In genomic region chr11:62558961-62559646, GRCm38 (mm10) we compare ENCODE assay signal across 10 mouse cellular contexts. TPM values are rescaled to one million over a fixed set of nuclear protein-coding genes. Genes with fewer than 3 reads are reported as not detected.
DNase-seq lines count a peak whose midpoint lies in the region; ATAC-seq lines count a peak whose summit lies in the region.
"Had no signal": no experiment of that assay in that cellular context is flagged by ENCODE, and none has a peak within 500 bp of the region (broad histone marks: within the 10 kb centered on the region; RNA-seq: fewer than 3 reads in every experiment).

No protein-coding gene starts in this region.

- H3K4me2 ChIP-seq in kidney, embryonic 14.5 days (replicated peaks; ENCODE audit: low read depth, low read length): no peak overlapping the region

- 28% methylated on average over 6 of the region's 6 CpGs for WGBS in kidney, embryonic 14.5 days

- no peak overlapping the region for H3K4me3 ChIP-seq in kidney, embryonic 14.5 days (ENCODE audit: low read length)

- no peaks in the 10 kb centered on the region for H3K27me3 ChIP-seq in kidney, embryonic 14.5 days (ENCODE audit: control insufficient read depth, insufficient read depth, low read length)

- DNase-seq in cerebellum, adult 9-10 months: peak; percentile 27
- no peak for DNase-seq in cerebellum, adult 18-20 months
- peak; percentile 75 for DNase-seq in 3T3-L1 (ENCODE audit: low read depth, low spot score)
- DNase-seq in gastrocnemius, adult 8-10 months (ENCODE audit: low spot score in 2 of 2): peak; percentile 84 to 89
- no peak for DNase-seq in left cerebral cortex, adult 18-20 months (ENCODE audit: low spot score in 2 of 2)
- DNase-seq in spleen, adult 18-20 months: no peak
- no peak for DNase-seq in neural tube, embryonic 10.5 days (ENCODE audit: extremely low spot score, low spot score)
- DNase-seq: left cerebral cortex, postnatal 4 days had no signal

- H3K36me3 ChIP-seq in kidney, embryonic 14.5 days (ENCODE audit: control insufficient read depth, insufficient read depth, low read length): peaks cover 14% of the 10 kb centered on the region; the same call in 1 of the 2 replicates

- 0 out of 2 replicates have a peak, but pooled peaks have one; percentile 25 for ATAC-seq in kidney, embryonic 14.5 days (ENCODE audit: low FRiP score, low TSS enrichment)
- ATAC-seq: forebrain, embryonic 14.5 days had no signal

- 0 out of 2 replicates have a peak overlapping the region, but pooled peaks have one; percentile 13 for H3K9ac ChIP-seq in kidney, embryonic 14.5 days (ENCODE audit: low read depth, low read length)

- H3K27ac ChIP-seq in kidney, embryonic 14.5 days (ENCODE audit: low read depth, low read length): no peak overlapping the region

- H3K4me1 ChIP-seq in kidney, embryonic 14.5 days (ENCODE audit: control insufficient read depth, insufficient read depth, low read length): peaks cover 17% of the 10 kb centered on the region

- H3K9me3 ChIP-seq in kidney, embryonic 14.5 days (ENCODE audit: control insufficient read depth, low read length): no peaks in the 10 kb centered on the region

RNA-seq across cellular contexts. Expression of gene Ubb, which starts 8.1 kb away (rescaled TPM):
- 100 to 1,000 TPM; 864 to 966 (median 933) TPM for total RNA-seq in gastrocnemius, adult 8-10 months (2022)
- polyA plus RNA-seq in kidney, embryonic 14.5 days (2014; fragmentation: Nextera tagmentation; extraction: Ambion mirVana): 3,178 and 3,504 TPM in 2 replicates
- total RNA-seq in left cerebral cortex, adult 18-20 months (2021): 1,000 to 10,000 TPM; 1,699 to 1,805 TPM

RNA-seq across cellular contexts. Expression of gene Trpv2, which starts 15.2 kb away (rescaled TPM):
- total RNA-seq in gastrocnemius, adult 8-10 months (2022): 1 to 10 TPM in 2 of 4 experiments, under 1 TPM in 2; 0.46 to 1.3 (median 0.95) TPM
- 1.2 and 1.4 TPM in 2 replicates for polyA plus RNA-seq in kidney, embryonic 14.5 days (2014; fragmentation: Nextera tagmentation; extraction: Ambion mirVana)
- total RNA-seq in left cerebral cortex, adult 18-20 months (2021): 10 to 100 TPM; 21.1 to 21.2 TPM

RNA-seq across cellular contexts. Expression of gene Cenpv, which starts 20.0 kb away (rescaled TPM):
- total RNA-seq in gastrocnemius, adult 8-10 months (2022): 10 to 100 TPM; 14.0 to 21.6 (median 17.8) TPM
- 29.8 and 33.1 TPM in 2 replicates for polyA plus RNA-seq in kidney, embryonic 14.5 days (2014; fragmentation: Nextera tagmentation; extraction: Ambion mirVana)
- total RNA-seq in left cerebral cortex, adult 18-20 months (2021): 10 to 100 TPM; 34.7 to 36.9 TPM

Comparison
In these comparisons a context has a peak if more than half of its experiments do, and no peak if none do; other contexts are left out.
1. DNase-seq: peak in cerebellum, adult 9-10 months (single experiment), 3T3-L1 (single experiment) and gastrocnemius, adult 8-10 months (2 of 2); none in cerebellum, adult 18-20 months (0 of 2), left cerebral cortex, adult 18-20 months (0 of 2), spleen, adult 18-20 months (0 of 2) and neural tube, embryonic 10.5 days (single experiment).
2. RNA of gene Trpv2, which starts 15.2 kb away (total RNA-seq): 21.1 to 21.2 TPM in left cerebral cortex, adult 18-20 months; 0.46 to 1.3 TPM in gastrocnemius, adult 8-10 months; every median in the first group is over 4 times any median in the second.